Mouse (Mus musculus) kidney, embryonic 16.5 days (tissue): ENCODE data around the gene Adcy7. TPM values are rescaled to one million over a fixed set of nuclear protein-coding genes. Genes with fewer than 3 reads are reported as not detected.

Source experiments
- ATAC-seq: fragments of 200-750 bp; cut with Nextera tagmentation; 2 replicates; pipeline ENCODE4 v1.8.0; 2017; ENCODE audit warnings: moderate TSS enrichment; ENCODE audit not compliant: low FRiP score, low TSS enrichment
- H3K27ac ChIP-seq: fragments of 300-500 bp; sonication (generic); 2 replicates; pipeline ENCODE4 v1.5.1; 2014; ENCODE audit warnings: low read length
- H3K27me3 ChIP-seq: fragments of 300-500 bp; sonication (generic); 2 replicates; pipeline ENCODE4 v1.6.1; 2014; ENCODE audit warnings: low read length, control low read depth, mixed read lengths; ENCODE audit not compliant: insufficient read depth
- H3K36me3 ChIP-seq: fragments of 300-500 bp; sonication (generic); 2 replicates; pipeline ENCODE4 v1.6.1; 2014; ENCODE audit warnings: low read length, control low read depth, mixed read lengths; ENCODE audit not compliant: insufficient read depth
- H3K4me1 ChIP-seq: fragments of 300-500 bp; sonication (generic); 2 replicates; pipeline ENCODE4 v1.6.1; 2014; ENCODE audit warnings: low read length, control low read depth, mixed read lengths; ENCODE audit not compliant: insufficient read depth
- H3K4me2 ChIP-seq: fragments of 300-500 bp; sonication (generic); replicated peaks from 2 replicates; pipeline ENCODE4 v1.6.1; 2014; ENCODE audit warnings: low read depth, low read length
- H3K4me3 ChIP-seq: fragments of 300-500 bp; sonication (generic); 2 replicates; pipeline ENCODE4 v1.5.1; 2014; ENCODE audit warnings: mild to moderate bottlenecking, low read length
- H3K9ac ChIP-seq: fragments of 300-500 bp; sonication (generic); replicated peaks from 2 replicates; pipeline ENCODE4 v1.6.1; 2014; ENCODE audit warnings: low read length
- H3K9me3 ChIP-seq: fragments of 300-500 bp; sonication (generic); 2 replicates; pipeline ENCODE4 v1.6.1; 2016; ENCODE audit warnings: low read length, control low read depth
- WGBS: fragments of 180-500 bp; shearing (Covaris S2); extraction: QIAGEN DNeasy Blood & Tissue Kit; methylation state at CpG from one replicate; pipeline ENCODE4 v1.1.7; 2014; 5-methylcytosine and 5-hydroxymethylcytosine counted together
- polyA plus RNA-seq: library from polyadenylated mRNA; unstranded; fragments of >200 nt; fragmentation: Nextera tagmentation; extraction: Ambion mirVana; gene quantifications from 2 replicates; pipeline ENCODE4 v1.2.1, GENCODE M21; 2015

The Adcy7 gene
- polyA plus RNA-seq, 1 experiment from 2014 or later: 3.7 TPM

DNA sequence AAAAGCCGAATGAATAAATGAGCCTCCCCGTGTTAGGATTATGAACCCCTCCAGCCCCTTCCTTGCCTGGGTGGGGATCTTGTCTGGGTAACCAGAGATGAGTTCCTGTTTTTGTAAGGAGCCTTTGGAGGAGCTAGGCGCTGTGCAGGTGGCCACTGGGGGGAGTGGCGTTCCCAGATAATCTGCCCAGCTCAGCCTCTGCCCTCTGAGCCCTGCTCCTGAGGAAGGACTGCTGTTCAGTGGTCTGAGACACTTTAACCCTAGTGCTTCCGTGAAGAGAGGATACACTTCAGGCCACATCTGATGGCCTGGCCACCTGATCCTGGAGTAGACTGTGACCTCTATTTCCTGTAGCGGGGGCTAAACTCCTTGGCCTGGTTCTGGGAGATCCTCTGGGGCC is 97.0 kb downstream of the Adcy7 start:
- WGBS: 9% methylated on average over 6 of the region's 6 CpGs
- Histone ChIP-seq H3K36me3 (no peaks in the 10 kb centered on the region), H3K27me3 (no peaks in the 10 kb centered on the region), H3K27ac (no peak overlapping the region), H3K4me2 (no peak overlapping the region), H3K9ac (no peak overlapping the region), H3K9me3 (no peaks in the 10 kb centered on the region), H3K4me3 (no peak overlapping the region), H3K4me1 (peaks cover 7% of the 10 kb centered on the region)
- peak; percentile 92 for ATAC-seq

DNA sequence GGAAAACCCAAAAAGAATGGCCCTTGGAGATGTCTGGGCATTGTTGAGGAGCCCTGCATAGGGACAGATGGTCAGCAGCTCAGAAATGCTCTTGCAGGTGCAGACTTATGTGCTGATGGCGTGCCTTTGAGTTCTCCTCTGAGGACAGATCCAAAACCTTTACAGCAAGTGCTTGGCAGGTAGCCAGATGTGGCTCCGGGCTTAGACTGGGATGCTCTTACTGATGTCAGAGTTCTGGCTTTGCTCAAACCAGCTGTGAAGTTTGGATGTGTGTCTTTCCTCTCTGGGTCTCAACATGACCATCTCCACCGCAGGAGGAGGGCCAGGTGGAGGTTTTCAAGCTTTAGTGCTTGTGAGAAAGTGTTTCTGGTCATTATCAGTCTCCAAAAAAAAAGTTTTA is 97.6 kb downstream of the Adcy7 start:
- 51% methylated on average over 3 of the region's 3 CpGs for WGBS
- Histone ChIP-seq H3K9ac (no peak overlapping the region), H3K36me3 (no peaks in the 10 kb centered on the region), H3K9me3 (no peaks in the 10 kb centered on the region), H3K4me3 (no peak overlapping the region), H3K4me1 (peaks cover 7% of the 10 kb centered on the region), H3K27me3 (no peaks in the 10 kb centered on the region), H3K4me2 (no peak overlapping the region), H3K27ac (no peak overlapping the region)
- no peak for ATAC-seq

DNA sequence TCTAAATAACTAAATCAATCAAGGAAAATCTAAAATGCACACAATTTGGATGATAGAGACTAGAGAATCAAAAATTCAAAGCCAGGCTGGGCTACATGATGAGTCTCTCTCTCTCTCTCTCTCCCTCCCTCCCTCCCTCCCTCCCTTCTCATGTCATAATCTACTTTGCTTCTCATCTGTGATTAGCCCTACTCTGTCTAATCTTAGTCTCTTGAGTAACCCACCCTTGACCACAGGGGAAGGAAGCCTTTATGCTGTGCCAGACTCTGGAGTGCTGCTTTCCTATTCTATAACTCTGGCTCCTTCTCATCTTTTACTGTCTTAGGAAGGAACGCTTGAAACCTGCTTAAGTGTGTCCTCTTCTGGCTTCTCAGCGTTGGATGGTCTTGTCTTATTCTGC is 99.3 kb downstream of the Adcy7 start:
- H3K4me2 ChIP-seq: no peak overlapping the region
- H3K9ac ChIP-seq: no peak overlapping the region
- ATAC-seq: no peak
- H3K36me3 ChIP-seq: no peaks in the 10 kb centered on the region
- 93% methylated on average over 2 of the region's 2 CpGs for WGBS
- H3K27ac ChIP-seq: no peak overlapping the region
- H3K4me3 ChIP-seq: no peak overlapping the region
- H3K9me3 ChIP-seq: no peaks in the 10 kb centered on the region
- no peaks in the 10 kb centered on the region for H3K27me3 ChIP-seq
- peaks cover 7% of the 10 kb centered on the region for H3K4me1 ChIP-seq

DNA sequence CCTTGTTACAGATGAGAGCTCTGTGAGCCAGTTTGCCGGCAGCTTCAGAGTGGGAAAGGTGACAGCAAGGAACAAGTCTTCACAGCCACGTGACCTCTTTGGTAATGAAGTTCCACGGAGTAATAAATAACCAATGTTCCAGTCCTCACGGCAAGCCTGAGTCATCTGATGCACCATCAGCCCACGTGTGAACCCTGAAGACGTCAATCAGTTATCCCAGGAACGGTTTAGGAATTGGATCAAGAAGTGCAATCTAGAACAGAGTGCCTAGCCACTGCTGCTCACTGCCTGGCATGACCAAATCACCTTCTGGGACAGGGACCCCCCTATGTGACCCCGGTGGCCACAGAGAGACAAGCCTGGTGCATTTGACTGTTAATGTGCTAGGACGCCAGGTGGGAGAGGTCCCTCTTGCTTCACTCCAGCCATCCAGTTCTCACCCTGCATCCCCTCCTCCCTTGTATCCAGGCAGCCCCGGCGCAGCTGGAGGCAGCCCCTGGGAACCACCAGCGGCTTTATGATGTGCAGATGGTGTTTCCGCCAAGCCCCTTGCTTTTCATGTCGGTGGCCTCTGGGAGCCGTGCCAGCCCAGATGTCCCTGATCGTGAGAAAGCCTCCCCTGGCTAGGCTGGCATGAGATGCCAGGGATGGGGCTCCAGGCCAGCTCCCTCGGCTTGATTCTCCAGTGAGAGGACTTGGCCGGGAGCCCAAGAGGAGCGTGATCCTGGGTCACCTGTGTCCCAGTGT is 104.8 kb downstream of the Adcy7 start:
- ATAC-seq: peak; percentile 39; the same call in 1 of the 2 replicates
- H3K9me3 ChIP-seq: no peaks in the 10 kb centered on the region
- H3K4me3 ChIP-seq: no peak overlapping the region
- no peaks in the 10 kb centered on the region for H3K27me3 ChIP-seq
- H3K9ac ChIP-seq: no peak overlapping the region
- H3K27ac ChIP-seq: no peak overlapping the region
- H3K4me1 ChIP-seq: peaks cover 8% of the 10 kb centered on the region
- H3K4me2 ChIP-seq: no peak overlapping the region
- no peaks in the 10 kb centered on the region for H3K36me3 ChIP-seq
- 22% methylated on average over 19 of the region's 19 CpGs for WGBS

Other genes with a start within 250 kb of the Adcy7 start
- gene Cnep1r1, start 153.6 kb upstream of the Adcy7 start, polyA plus RNA-seq: 57.8 and 57.9 TPM in 2 replicates
- 48.2 and 51.4 TPM in 2 replicates for gene Heatr3, start 134.5 kb upstream of the Adcy7 start, polyA plus RNA-seq
- 6.3 and 6.4 TPM in 2 replicates for gene Tent4b, start 73.2 kb upstream of the Adcy7 start, polyA plus RNA-seq
- 53.6 and 61.1 TPM in 2 replicates for gene Brd7, start 89.8 kb downstream of the Adcy7 start, polyA plus RNA-seq
- 66.5 and 66.9 TPM in 2 replicates for gene Nkd1, start 249.0 kb downstream of the Adcy7 start, polyA plus RNA-seq